Mouse (Mus musculus): ENCODE results near the gene Gpatch2.
A peak's percentile ranks its signal among the peaks of the same experiment; 100 is the strongest.

The Gpatch2 gene

GRCm38 (mm10) chr1:187215181-187216116 is at the start of gene Gpatch2, which contains the start of gene Spata17:
Gene Gpatch2 (plus strand): TSS chr1:187215508.
Gene Spata17 (minus strand): TSS chr1:187215465.
- DNase-seq = peak; percentile 81

GRCm38 (mm10) chr1:187169646-187170045 is 45.7 kb upstream of the Gpatch2 start:
- no peak for DNase-seq

GRCm38 (mm10) chr1:187170361-187170760 is 44.9 kb upstream of the Gpatch2 start:
- DNase-seq = no peak

GRCm38 (mm10) chr1:187175991-187176390 is 39.3 kb upstream of the Gpatch2 start:
- DNase-seq = no peak

GRCm38 (mm10) chr1:187178546-187178945 is 36.8 kb upstream of the Gpatch2 start:
- no peak for DNase-seq

- no peak for DNase-seq
Observed at GRCm38 (mm10) chr1:187205506-187205905, 9.8 kb upstream of the Gpatch2 start.

GRCm38 (mm10) chr1:187209496-187209895 is 5.8 kb upstream of the Gpatch2 start:
- DNase-seq = no peak

GRCm38 (mm10) chr1:187210736-187211135 is 4.6 kb upstream of the Gpatch2 start:
- DNase-seq = no peak

- no peak for DNase-seq
Observed at GRCm38 (mm10) chr1:187216620-187217410, 1.5 kb downstream of the Gpatch2 start.

GRCm38 (mm10) chr1:187220756-187221155 is 5.4 kb downstream of the Gpatch2 start:
- no peak for DNase-seq

- no peak for DNase-seq
Observed at GRCm38 (mm10) chr1:187226328-187227025, 11.2 kb downstream of the Gpatch2 start.

- DNase-seq = no peak
Observed at GRCm38 (mm10) chr1:187228414-187229146, 13.3 kb downstream of the Gpatch2 start.

GRCm38 (mm10) chr1:187230255-187230654 is 14.9 kb downstream of the Gpatch2 start:
- no peak for DNase-seq

GRCm38 (mm10) chr1:187232196-187232955 is 17.1 kb downstream of the Gpatch2 start:
- no peak for DNase-seq

- no peak for DNase-seq
Observed at GRCm38 (mm10) chr1:187232996-187233615, 17.8 kb downstream of the Gpatch2 start.

- DNase-seq = no peak
Observed at GRCm38 (mm10) chr1:187235161-187235560, 19.9 kb downstream of the Gpatch2 start.

- DNase-seq = no peak
Observed at GRCm38 (mm10) chr1:187236296-187236695, 21.0 kb downstream of the Gpatch2 start.

- DNase-seq = no peak
Observed at GRCm38 (mm10) chr1:187238061-187238460, 22.8 kb downstream of the Gpatch2 start.

- no peak for DNase-seq
Observed at GRCm38 (mm10) chr1:187240304-187240703, 25.0 kb downstream of the Gpatch2 start.

GRCm38 (mm10) chr1:187241329-187241728 is 26.0 kb downstream of the Gpatch2 start:
- DNase-seq = no peak

- DNase-seq = no peak
Observed at GRCm38 (mm10) chr1:187244734-187245133, 29.4 kb downstream of the Gpatch2 start.

All from lung, postnatal 14 days (tissue).